Mouse (Mus musculus) neural tube, embryonic 11.5 days (tissue): ENCODE results near the gene Bcl6b. TPM values are rescaled to one million over a fixed set of nuclear protein-coding genes. Genes with fewer than 3 reads are reported as not detected.

ENCODE experiments used
- ATAC-seq: fragments of 200-750 bp; cut with Nextera tagmentation; 2 replicates; pipeline ENCODE4 v1.8.0; 2017; ENCODE audit warnings: moderate number of reproducible peaks, mild to moderate bottlenecking, moderate TSS enrichment, moderate library complexity; ENCODE audit not compliant: insufficient read depth, low FRiP score, low TSS enrichment
- DNase-seq: peaks from one replicate; pipeline ENCODE4 v3.0.0-alpha.2; 2015; ENCODE audit warnings: low spot score
- H3K27ac ChIP-seq: fragments of 300-500 bp; sonication (generic); 2 replicates; pipeline ENCODE4 v1.5.1; 2014; ENCODE audit warnings: low read depth, mild to moderate bottlenecking, low read length
- H3K27me3 ChIP-seq: fragments of 300-500 bp; sonication (generic); 2 replicates; pipeline ENCODE4 v1.6.1; 2014; ENCODE audit warnings: mild to moderate bottlenecking, low read length, mixed read lengths; ENCODE audit not compliant: control insufficient read depth, insufficient read depth
- H3K36me3 ChIP-seq: fragments of 300-500 bp; sonication (generic); 2 replicates; pipeline ENCODE4 v1.6.1; 2014; ENCODE audit warnings: mild to moderate bottlenecking, low read length, moderate library complexity, mixed read lengths; ENCODE audit not compliant: control insufficient read depth, insufficient read depth
- H3K4me1 ChIP-seq: fragments of 300-500 bp; sonication (generic); 2 replicates; pipeline ENCODE4 v1.6.1; 2014; ENCODE audit warnings: low read length, mixed read lengths; ENCODE audit not compliant: control insufficient read depth, insufficient read depth
- H3K4me2 ChIP-seq: fragments of 300-500 bp; sonication (generic); 2 replicates; pipeline ENCODE4 v1.6.1; 2014; ENCODE audit warnings: low read depth, mild to moderate bottlenecking, moderate library complexity
- H3K4me3 ChIP-seq: fragments of 300-500 bp; sonication (generic); 2 replicates; pipeline ENCODE4 v1.5.1; 2014; ENCODE audit warnings: low read depth, low read length
- H3K9ac ChIP-seq: fragments of 300-500 bp; sonication (generic); 2 replicates; pipeline ENCODE4 v1.6.1; 2014; ENCODE audit warnings: mild to moderate bottlenecking, low read length
- H3K9me3 ChIP-seq: fragments of 300-500 bp; sonication (generic); 2 replicates; pipeline ENCODE4 v1.6.1; 2016; ENCODE audit warnings: low read length; ENCODE audit not compliant: control insufficient read depth
- WGBS: fragments of 180-500 bp; shearing (Covaris S2); extraction: QIAGEN DNeasy Blood & Tissue Kit; methylation state at CpG from one replicate; pipeline ENCODE4 v1.1.7; 2014; 5-methylcytosine and 5-hydroxymethylcytosine counted together
- polyA plus RNA-seq: library from polyadenylated mRNA; unstranded; fragments of >200 nt; fragmentation: Nextera tagmentation; extraction: Ambion mirVana; gene quantifications from 2 replicates; pipeline ENCODE4 v1.2.1, GENCODE M21; 2014

Gene Bcl6b
- polyA plus RNA-seq, 1 experiment from 2014 or later, result 6.2 TPM

GRCm38 (mm10) chr11:70236717-70237116, 7.1 kb upstream of the Bcl6b start:
- Histone ChIP-seq H3K27ac (no peak overlapping the region), H3K4me1 (peaks cover 18% of the 10 kb centered on the region), H3K9ac (peak overlapping the region; percentile 82), H3K27me3 (no peaks in the 10 kb centered on the region), H3K9me3 (no peaks in the 10 kb centered on the region), H3K4me2 (peak overlapping the region; percentile 97), H3K36me3 (0 out of 2 replicates have a peak, but pooled peaks cover 4% of the 10 kb centered on the region), H3K4me3 (peak overlapping the region; percentile 94)
- ATAC-seq (no peak), DNase-seq (no peak)
- WGBS, result 56% methylated on average over 7 of the region's 7 CpGs

- H3K4me3 ChIP-seq, result no peak overlapping the region
- peak; percentile 1 for DNase-seq
- WGBS, result 92% methylated on average over 12 of the region's 12 CpGs
- H3K4me1 ChIP-seq, result peaks cover 16% of the 10 kb centered on the region
- H3K36me3 ChIP-seq, result 0 out of 2 replicates have a peak, but pooled peaks cover 4% of the 10 kb centered on the region
- H3K9ac ChIP-seq, result no peak overlapping the region
- H3K4me2 ChIP-seq, result no peak overlapping the region
- H3K9me3 ChIP-seq, result no peaks in the 10 kb centered on the region
- no peak for ATAC-seq
- no peak overlapping the region for H3K27ac ChIP-seq
- peaks cover under 1% of the 10 kb centered on the region for H3K27me3 ChIP-seq
Measured at GRCm38 (mm10) chr11:70235254-70235900, 5.8 kb upstream of the Bcl6b start.

- Histone ChIP-seq H3K36me3 (0 out of 2 replicates have a peak, but pooled peaks cover 4% of the 10 kb centered on the region), H3K9ac (no peak overlapping the region), H3K27me3 (peaks cover 9% of the 10 kb centered on the region), H3K9me3 (no peaks in the 10 kb centered on the region), H3K4me1 (peaks cover 14% of the 10 kb centered on the region), H3K27ac (no peak overlapping the region), H3K4me2 (no peak overlapping the region), H3K4me3 (no peak overlapping the region)
- DNase-seq (peak; percentile 2), ATAC-seq (no peak)
- WGBS, result 89% methylated on average over 8 of the region's 8 CpGs
Measured at GRCm38 (mm10) chr11:70234497-70234896, 4.9 kb upstream of the Bcl6b start.

GRCm38 (mm10) chr11:70234037-70234436, 4.4 kb upstream of the Bcl6b start:
- Histone ChIP-seq H3K36me3 (0 out of 2 replicates have a peak, but pooled peaks cover 4% of the 10 kb centered on the region), H3K4me1 (peaks cover 15% of the 10 kb centered on the region), H3K4me2 (no peak overlapping the region), H3K9me3 (no peaks in the 10 kb centered on the region), H3K27ac (no peak overlapping the region), H3K9ac (no peak overlapping the region), H3K4me3 (no peak overlapping the region), H3K27me3 (peaks cover 14% of the 10 kb centered on the region)
- WGBS, result 65% methylated on average over 5 of the region's 5 CpGs
- ATAC-seq, result no peak
- peak; percentile 8 for DNase-seq

GRCm38 (mm10) chr11:70233016-70233415, 3.4 kb upstream of the Bcl6b start:
- 45% methylated on average over 8 of the region's 8 CpGs for WGBS
- Histone ChIP-seq H3K27ac (no peak overlapping the region), H3K27me3 (peaks cover 23% of the 10 kb centered on the region), H3K9ac (peak overlapping the region; percentile 47), H3K4me1 (peaks cover 7% of the 10 kb centered on the region), H3K36me3 (0 out of 2 replicates have a peak, but pooled peaks cover 4% of the 10 kb centered on the region), H3K9me3 (no peaks in the 10 kb centered on the region), H3K4me3 (no peak overlapping the region; the same call in 1 of the 2 replicates), H3K4me2 (peak overlapping the region; percentile 40)
- ATAC-seq (no peak), DNase-seq (no peak)

GRCm38 (mm10) chr11:70232546-70232945, 2.9 kb upstream of the Bcl6b start:
- WGBS, result 4% methylated on average over 10 of the region's 10 CpGs
- peaks cover 7% of the 10 kb centered on the region for H3K4me1 ChIP-seq
- H3K9ac ChIP-seq, result peak overlapping the region; percentile 47
- ATAC-seq (no peak), DNase-seq (peak; percentile 64)
- 0 out of 2 replicates have a peak, but pooled peaks cover 4% of the 10 kb centered on the region for H3K36me3 ChIP-seq
- peak overlapping the region; percentile 40 for H3K4me2 ChIP-seq
- H3K9me3 ChIP-seq, result no peaks in the 10 kb centered on the region
- H3K27me3 ChIP-seq, result peaks cover 27% of the 10 kb centered on the region
- no peak overlapping the region for H3K27ac ChIP-seq
- H3K4me3 ChIP-seq, result peak overlapping the region; percentile 24; the same call in 1 of the 2 replicates

- H3K4me3 ChIP-seq, result peak overlapping the region; percentile 21
- H3K36me3 ChIP-seq, result 0 out of 2 replicates have a peak, but pooled peaks cover 2% of the 10 kb centered on the region
- 1% methylated on average over 30 of the region's 32 CpGs for WGBS
- no peak overlapping the region; the same call in 1 of the 2 replicates for H3K9ac ChIP-seq
- H3K4me2 ChIP-seq, result peak overlapping the region; percentile 26; the same call in 1 of the 2 replicates
- peak; percentile 56 for ATAC-seq
- H3K9me3 ChIP-seq, result no peaks in the 10 kb centered on the region
- DNase-seq, result peak; percentile 90
- no peak overlapping the region for H3K27ac ChIP-seq
- peaks cover 50% of the 10 kb centered on the region for H3K27me3 ChIP-seq
- peaks cover 5% of the 10 kb centered on the region; the same call in 1 of the 2 replicates for H3K4me1 ChIP-seq
Measured at GRCm38 (mm10) chr11:70230239-70230727, 685 bp upstream of the Bcl6b start.

- DNase-seq, result peak; percentile 89
- Histone ChIP-seq H3K4me3 (peak overlapping the region; percentile 21), H3K9ac (no peak overlapping the region), H3K4me1 (peaks cover 5% of the 10 kb centered on the region; the same call in 1 of the 2 replicates), H3K27ac (no peak overlapping the region), H3K4me2 (peak overlapping the region; percentile 39), H3K9me3 (no peaks in the 10 kb centered on the region), H3K36me3 (no peaks in the 10 kb centered on the region), H3K27me3 (peaks cover 55% of the 10 kb centered on the region)
- no peak for ATAC-seq
- WGBS, result under 1% methylated on average over 19 of the region's 19 CpGs
Measured at GRCm38 (mm10) chr11:70228828-70229227, 770 bp downstream of the Bcl6b start.
